Mouse (Mus musculus) thymus, adult 18-20 months (tissue): ENCODE measurements around the gene Frmd4a.

Experiments
- DNase-seq, 2 experiments: peaks; one replicate each; pipeline ENCODE4 v3.0.0; 2022; ENCODE audit warnings: mixed read lengths in 2 of 2

Frmd4a gene

DNA sequence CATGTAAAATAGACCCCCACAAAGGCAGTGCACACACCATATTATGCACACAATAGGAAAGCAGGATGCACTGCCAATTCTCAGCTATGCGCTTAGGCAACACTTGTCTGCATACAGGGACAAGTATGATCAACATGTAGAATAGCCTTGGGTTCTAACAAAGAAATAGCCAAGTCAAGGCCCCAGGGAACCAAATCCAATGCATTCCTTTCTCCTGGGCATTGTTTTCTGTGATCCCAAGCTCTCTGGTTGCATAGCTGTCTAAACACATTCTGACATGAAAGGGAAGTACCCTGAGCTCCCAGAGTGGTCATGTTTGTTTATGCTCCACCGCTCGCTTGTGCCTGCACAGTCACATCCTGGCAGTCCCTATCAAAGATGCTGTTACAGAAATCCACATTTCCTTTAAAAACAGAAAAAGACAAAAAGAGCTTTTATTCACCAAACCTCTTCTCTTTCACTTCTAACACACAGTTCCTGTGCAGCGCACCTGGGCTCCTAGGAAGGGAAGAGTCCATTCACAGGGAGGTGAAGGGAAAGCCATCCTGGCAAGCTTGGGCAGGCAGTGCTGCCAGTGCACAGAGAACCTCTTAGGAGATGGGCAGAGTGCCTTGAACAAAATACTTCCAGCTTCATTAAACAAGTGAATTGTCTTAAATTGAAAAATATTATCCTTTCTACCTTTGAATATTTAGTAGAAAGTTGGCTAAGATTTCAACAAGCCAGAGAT, 124.9 kb downstream of the Frmd4a start:
- no peak for DNase-seq

- no peak for DNase-seq
These were observed 126.9 kb downstream of the Frmd4a start for GRCm38 (mm10) chr2:4144424-4144823.

DNA sequence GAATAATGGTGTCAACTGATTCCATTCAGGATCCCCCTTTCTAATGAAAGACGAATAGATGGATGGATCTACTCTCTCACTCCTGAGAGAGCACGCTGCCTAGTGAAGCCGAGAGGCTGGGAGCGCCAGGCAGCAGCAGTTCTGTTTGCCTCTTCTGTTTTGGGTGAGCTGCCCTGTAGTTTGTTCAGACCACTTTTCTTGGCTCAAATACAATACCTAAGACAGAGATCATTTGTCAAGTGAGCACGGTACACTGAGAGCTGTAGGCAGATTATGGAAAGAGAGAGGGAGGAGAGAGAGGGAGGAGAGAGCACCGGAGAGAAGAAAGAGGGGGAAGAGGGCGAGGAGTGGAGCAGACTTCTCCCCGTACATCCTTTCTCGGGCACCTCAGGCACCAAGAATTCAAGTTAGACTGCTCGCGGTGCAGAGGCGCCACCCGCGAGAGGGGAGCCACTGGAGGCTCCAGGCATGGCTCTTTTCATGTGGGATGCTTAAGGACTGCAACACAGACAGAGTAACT, 135.1 kb downstream of the Frmd4a start:
- no peak for DNase-seq

- DNase-seq, result no peak
These were observed 135.7 kb downstream of the Frmd4a start for GRCm38 (mm10) chr2:4153131-4153631.

GRCm38 (mm10) chr2:4154036-4154653, 136.6 kb downstream of the Frmd4a start:
- no peak for DNase-seq

- DNase-seq, result no peak
These were observed 137.1 kb downstream of the Frmd4a start for GRCm38 (mm10) chr2:4154654-4155047.

DNA sequence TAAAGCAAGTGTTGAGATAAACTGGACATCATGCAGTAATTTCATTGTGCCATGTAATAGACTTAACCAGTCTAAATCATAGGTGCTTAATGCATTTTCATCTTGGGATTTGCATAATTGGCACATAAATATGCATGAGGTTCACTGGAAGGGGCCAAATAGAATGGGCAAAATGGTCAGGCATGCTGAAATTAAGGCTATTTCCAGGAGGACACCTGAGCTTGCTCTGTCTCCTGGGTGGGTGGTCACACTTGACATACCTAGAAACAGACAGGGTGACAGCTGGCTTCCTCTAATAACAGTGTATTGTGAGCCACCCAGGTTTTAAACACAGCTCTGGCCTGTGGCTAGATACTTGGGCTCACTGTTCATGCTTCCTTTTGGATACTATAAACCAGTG, 137.9 kb downstream of the Frmd4a start:
- no peak for DNase-seq

DNA sequence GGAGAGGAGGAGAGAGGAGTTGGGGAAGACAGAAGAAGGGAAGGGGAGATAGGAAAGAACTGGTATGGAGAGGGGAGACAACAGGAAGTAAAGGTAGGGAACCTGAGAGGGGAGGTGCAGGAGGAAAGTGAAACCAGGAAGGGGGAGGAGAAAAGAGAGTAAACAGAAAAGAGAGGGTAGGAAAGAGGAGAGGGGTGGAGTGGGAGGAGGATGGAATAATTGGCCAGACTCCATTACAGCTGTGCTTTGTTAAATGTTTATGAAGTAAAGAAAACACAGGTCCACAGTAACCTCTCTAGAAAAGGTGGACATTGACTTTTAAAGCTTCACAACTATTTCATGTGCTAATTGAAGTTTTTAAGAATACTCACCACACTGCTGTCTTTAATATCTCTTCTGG, 139.0 kb downstream of the Frmd4a start:
- no peak for DNase-seq

DNA sequence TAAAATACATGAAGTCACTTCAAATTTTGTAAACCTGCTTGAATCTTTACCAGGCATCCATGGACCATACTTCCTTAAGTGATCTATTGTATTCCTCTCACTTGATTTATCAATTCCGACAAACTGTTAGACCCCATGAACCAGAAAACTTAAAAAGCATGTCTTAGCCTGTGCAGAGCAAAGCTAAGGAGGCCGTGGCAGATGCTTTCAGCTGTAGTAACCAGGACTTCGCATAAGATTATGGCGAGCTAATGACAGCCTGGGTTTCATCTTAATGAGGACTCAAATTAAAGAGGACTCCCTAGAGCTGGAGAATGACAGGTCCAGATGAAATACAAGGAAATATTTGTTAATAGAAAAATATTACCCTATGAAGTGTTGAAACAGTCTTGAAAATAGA, 139.9 kb downstream of the Frmd4a start:
- DNase-seq, result no peak

- DNase-seq, result no peak
These were observed 142.2 kb downstream of the Frmd4a start for GRCm38 (mm10) chr2:4159574-4160203.

DNA sequence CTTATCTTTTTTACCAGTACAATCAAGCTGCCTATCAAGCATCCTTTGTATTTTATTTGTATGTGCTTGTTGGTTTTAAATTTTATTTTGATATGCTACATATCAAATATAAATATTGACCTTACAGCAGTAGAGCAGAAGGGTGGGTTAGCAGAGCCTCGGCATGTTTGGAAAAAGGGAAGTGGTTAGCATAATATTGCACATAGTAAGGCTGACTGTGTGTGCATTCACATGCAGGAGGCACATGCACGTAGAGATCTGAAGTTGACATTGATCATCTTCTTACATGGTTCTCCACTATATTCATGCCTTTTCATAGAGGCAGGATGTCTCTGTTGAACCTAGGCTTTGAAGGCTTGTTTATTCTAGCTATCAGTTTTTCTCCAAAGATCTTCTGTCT, 148.7 kb downstream of the Frmd4a start:
- DNase-seq, result no peak

GRCm38 (mm10) chr2:4167131-4167530, 149.6 kb downstream of the Frmd4a start:
- no peak for DNase-seq

DNA sequence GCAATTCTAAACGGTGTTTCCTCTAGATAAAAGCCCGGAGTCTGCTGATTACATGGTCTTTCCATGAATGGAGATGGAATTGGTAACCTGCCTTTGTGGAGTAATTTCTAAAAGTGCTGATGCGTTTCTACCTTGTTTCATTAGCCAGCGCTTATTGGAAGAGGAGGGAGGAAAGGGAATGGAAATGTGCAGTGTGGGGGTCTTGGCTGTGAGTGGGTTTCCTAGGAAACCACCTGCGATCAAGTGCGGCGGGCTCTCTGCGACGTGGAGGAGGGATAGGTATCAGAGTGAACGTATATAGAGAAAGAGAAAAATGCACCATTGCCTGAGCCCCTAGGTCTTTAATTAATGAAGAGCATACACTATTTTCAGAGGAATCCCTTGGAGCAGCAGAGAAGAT, 152.2 kb downstream of the Frmd4a start:
- no peak for DNase-seq

GRCm38 (mm10) chr2:4170189-4170588, 152.7 kb downstream of the Frmd4a start:
- no peak for DNase-seq

DNA sequence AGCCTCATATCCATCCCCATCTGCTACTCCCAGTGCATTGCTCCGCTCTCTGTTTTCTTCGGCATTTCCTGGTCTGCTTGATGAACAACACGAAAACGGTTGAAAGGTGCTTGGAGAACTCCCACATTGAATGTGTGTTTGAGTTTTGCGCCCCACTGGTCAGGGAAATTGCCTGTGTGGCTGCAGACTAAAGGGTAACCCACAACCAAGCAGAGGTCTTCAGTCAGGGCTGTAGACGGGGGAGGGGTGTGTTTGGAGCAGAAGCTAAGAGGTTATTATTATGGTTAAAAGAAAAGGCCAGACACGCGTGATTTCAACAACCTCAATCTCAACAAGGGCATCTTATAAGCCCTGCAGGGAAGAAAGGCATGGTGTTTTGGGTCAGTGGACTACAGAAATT, 167.5 kb downstream of the Frmd4a start:
- no peak for DNase-seq

- DNase-seq, result no peak
These were observed 170.0 kb downstream of the Frmd4a start for GRCm38 (mm10) chr2:4187521-4187920.

DNA sequence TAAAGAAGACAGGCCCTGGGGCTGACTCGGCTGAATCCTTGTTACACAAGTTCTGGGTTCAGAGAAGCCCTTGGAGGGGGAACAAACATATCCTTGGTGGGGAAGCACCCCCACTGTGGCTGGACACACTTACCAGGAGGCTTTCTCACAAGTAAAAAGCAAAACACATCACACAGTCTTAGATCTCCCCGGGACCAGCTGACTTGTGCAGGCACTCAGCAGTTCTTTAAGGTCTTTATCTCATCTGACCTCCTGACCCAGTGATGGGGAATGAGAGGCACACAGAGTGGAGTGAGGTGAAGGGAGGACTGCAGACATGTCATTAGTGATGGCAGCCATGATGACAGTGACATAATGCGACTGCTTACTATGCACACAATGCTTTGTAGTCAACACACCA, 170.8 kb downstream of the Frmd4a start:
- no peak for DNase-seq

DNA sequence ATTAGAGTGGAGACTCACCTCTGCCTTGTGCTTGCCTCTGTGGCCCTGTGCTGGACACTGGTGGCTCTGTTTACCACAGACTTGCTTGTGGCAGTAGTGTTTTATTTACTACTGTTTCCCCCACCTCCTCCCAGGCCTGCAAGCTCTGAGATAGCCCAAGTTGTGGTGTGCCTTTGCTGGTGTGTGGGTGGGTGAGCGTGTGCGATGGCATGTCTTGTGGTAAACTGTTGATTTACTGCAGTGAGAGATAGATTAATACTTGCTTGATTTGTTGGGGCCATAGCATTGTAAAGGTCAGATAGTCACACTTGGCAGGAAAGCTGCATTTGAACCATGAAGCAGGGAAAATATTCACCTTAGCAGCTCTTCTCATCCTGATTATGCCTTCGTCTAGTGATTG, 172.8 kb downstream of the Frmd4a start:
- no peak for DNase-seq

- DNase-seq, result no peak
These were observed 173.5 kb downstream of the Frmd4a start for GRCm38 (mm10) chr2:4190995-4191394.

DNA sequence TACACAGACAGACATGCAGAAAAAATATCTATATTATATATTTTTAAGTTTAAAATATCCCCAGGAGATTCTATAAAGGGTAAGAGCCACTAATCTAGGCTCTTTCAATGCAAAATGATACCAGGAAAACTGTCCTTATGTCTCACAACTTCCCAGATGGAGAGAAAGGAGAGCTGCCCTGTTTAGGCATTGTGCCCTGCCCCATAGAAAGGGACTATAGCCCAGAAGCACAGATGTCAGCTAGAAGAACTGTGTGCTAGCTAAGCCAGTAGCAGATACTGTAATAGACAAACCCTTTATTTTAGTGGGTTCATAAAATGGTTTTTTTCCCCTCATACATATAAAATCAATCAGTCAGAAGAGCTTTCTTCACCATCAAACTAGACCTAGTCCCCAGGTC, 175.7 kb downstream of the Frmd4a start:
- DNase-seq, result no peak

- no peak for DNase-seq
These were observed 177.0 kb downstream of the Frmd4a start for GRCm38 (mm10) chr2:4194324-4195014.

- DNase-seq, result no peak
These were observed 178.5 kb downstream of the Frmd4a start for GRCm38 (mm10) chr2:4196041-4196440.

DNA sequence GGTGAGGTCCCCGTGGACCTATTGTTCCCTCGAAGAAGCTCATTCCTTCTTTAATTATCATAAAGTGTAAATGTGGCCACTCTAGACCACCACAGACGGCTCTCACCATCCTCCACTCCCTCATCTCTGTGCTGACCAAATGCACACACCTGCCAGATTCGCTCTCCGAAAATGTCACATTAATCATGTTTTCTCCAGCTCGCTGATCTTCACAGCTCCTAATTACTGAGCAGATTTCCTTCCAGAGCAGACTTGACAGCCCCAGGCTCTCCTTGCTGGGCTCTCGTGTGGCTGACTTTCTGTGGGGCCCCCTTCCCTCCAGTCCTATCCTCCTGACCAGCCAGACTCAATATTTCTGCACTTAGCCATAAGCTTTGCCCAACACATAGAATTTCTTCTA, 191.7 kb downstream of the Frmd4a start:
- DNase-seq, result no peak
